Mouse (Mus musculus): ENCODE measurements around the gene Slc29a1. TPM values are rescaled to one million over a fixed set of nuclear protein-coding genes. Genes with fewer than 3 reads are reported as not detected.
A peak's percentile ranks its signal among the peaks of the same experiment; 100 is the strongest.

The Slc29a1 gene
- polyA plus RNA-seq, 1 experiment from 2014 or later = 40.1 TPM

DNA sequence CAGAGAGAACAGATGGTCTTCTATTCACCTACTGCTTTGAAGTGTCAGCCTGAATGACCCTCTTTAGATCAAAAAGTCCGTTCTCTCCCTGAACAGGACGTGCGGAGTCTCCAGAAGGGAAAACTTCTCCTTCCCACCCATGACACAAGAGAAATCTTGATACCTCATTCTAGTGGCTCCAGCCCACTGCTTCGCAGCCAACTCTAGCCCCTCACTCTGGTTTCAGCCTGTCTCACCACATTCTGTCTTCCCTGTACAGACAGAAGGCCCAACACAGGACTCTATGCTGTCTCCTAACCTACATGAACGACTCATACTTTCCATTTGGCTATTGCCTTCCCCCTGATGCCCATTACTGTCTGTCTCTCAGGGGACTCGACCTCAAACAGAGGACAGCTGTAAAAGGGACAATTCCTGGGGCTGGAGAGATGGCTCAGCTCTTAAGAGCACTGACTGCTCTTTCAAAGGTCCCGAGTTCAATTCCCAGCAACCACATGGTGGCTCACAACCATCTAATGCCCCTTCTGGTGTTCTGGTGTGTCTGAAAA lies 48.1 kb downstream of the Slc29a1 start:
- no peak for ATAC-seq (ENCODE audit: low read depth)
- no peak overlapping the region for H3K27ac ChIP-seq (replicated peaks)
- peaks cover 45% of the 10 kb centered on the region for H3K4me1 ChIP-seq (replicated peaks)
- H3K9me3 ChIP-seq = no peaks in the 10 kb centered on the region
- 33% methylated on average over 7 of the region's 7 CpGs for WGBS
- no peak overlapping the region for H3K4me3 ChIP-seq
- no peak overlapping the region for H3K4me2 ChIP-seq
- no peak overlapping the region for H3K9ac ChIP-seq
- peaks cover 7% of the 10 kb centered on the region for H3K36me3 ChIP-seq
- H3K27me3 ChIP-seq = peaks cover 36% of the 10 kb centered on the region

DNA sequence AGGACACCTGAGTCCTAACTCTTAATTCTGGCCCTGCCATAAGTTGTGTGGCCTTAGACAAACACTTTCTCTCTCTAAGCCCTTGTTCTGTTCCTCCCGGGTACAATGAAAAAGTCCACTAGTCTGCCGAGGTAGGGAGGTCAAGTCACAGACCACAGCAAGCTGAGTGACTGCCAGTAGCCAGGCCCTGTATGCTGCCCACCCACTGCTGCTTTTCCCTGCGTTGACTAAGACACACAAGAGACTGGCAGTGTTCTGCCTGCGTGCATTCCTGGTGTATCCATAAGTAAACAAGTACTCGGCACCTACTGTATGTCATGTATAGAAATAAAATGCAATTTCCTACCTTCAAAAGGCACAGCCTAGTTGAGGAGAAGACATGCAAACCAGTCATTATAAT lies 49.2 kb downstream of the Slc29a1 start:
- Histone ChIP-seq H3K4me2 (peak overlapping the region; percentile 66), H3K9ac (peak overlapping the region; percentile 97; the same call in 1 of the 2 replicates), H3K9me3 (no peaks in the 10 kb centered on the region), H3K4me1 (replicated peaks) (peaks cover 47% of the 10 kb centered on the region), H3K36me3 (peaks cover 12% of the 10 kb centered on the region), H3K4me3 (peak overlapping the region; percentile 76), H3K27ac (replicated peaks) (no peak overlapping the region), H3K27me3 (peaks cover 46% of the 10 kb centered on the region)
- no peak for ATAC-seq (ENCODE audit: low read depth)
- WGBS = 31% methylated on average over 5 of the region's 5 CpGs

DNA sequence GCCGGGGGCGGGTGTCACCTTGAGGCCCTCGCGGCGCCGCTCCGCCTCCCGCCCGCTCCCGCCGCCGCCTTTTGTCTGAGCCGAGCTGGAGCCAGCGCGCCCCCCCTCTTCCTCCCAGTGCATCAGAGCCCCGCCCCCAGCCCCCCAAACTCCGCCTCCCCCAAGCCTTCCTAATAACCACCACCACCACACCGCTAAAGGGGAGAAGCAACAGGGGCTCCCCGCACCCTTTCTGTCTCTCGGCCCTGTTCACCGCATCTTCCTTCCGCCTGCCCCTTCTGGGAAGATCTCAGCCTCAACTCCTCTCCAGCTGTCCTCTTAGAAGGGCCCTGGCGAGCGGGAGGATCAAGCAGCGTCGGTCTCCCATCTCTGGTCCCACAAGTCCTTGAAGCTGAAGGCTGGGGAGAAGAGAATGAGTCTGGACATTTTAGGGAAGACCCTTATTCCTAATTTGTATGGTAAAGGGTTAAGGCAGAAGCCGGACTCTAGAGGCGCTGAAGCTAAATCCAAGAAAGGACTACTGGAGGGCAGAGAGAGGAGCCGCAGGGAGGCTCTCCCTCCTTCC lies 49.7 kb downstream of the Slc29a1 start, which contains the start of gene Tmem151b:
TSS of gene Tmem151b (minus strand) at position 61 of the 565 bp plus-strand sequence.
- 1% methylated on average over 17 of the region's 29 CpGs for WGBS
- peak within 1 kb of the TSS; percentile 97 for H3K9ac ChIP-seq
- H3K27me3 ChIP-seq = peaks cover 51% of the 10 kb centered on the region
- peaks cover 18% of the 10 kb centered on the region for H3K36me3 ChIP-seq
- H3K4me1 ChIP-seq (replicated peaks) = peaks cover 52% of the 10 kb centered on the region
- peak within 1 kb of the TSS; percentile 76 for H3K4me3 ChIP-seq
- H3K27ac ChIP-seq (replicated peaks) = peak within 1 kb of the TSS; percentile 93
- H3K9me3 ChIP-seq = no peaks in the 10 kb centered on the region
- peak within 1 kb of the TSS; percentile 66 for H3K4me2 ChIP-seq
- peak; percentile 48 for ATAC-seq (ENCODE audit: low read depth)

DNA sequence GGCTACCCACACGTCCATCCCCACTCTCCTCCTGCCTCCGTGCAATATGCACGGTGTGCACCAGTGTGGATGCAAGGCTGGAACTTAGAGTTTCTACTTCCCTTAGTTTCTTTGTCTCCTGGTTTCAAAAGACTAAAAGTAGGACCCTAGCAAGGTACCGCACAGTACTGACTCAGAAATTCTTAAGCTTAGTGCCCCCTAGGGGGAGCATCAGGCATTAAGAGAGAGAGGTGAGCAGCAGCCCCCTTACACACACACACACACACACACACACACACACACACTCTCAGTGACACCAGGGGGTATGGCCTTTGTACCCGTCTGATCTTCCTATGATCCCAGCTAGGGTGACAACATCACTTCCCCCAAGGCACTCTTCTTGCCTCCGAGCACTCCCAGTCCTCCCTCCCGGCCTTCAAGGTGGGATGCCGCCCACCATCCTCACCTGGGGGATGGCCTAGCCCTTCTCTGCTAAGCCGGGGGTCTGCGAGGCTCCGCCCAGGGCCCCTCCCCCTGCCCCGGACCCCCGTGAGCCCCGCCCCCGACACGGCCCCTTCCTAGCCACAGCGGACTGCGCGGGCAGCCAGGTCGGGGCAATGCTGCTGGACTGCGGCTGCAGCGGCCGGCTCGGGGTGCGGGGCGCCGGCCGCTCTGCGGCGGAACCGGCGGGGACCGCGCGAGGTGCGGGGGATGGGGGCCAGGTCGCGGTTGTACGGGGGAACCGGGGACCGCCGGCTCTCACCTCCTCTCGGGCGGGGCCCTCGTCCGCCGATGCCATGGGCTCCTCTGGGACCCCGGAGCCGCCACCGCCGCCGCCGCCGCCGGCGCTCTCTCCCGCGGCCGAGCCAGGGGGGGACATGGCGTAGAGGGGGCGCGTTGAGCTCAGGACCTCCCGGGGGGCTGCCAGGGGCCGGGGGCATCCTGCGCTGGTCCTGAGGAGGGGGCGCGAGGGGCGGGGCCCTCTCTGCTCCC lies 50.6 kb downstream of the Slc29a1 start:
- Histone ChIP-seq H3K4me1 (replicated peaks) (peaks cover 61% of the 10 kb centered on the region), H3K4me2 (peak overlapping the region; percentile 66), H3K4me3 (peak overlapping the region; percentile 76), H3K27ac (replicated peaks) (peak overlapping the region; percentile 93), H3K9me3 (no peaks in the 10 kb centered on the region), H3K27me3 (peaks cover 60% of the 10 kb centered on the region), H3K9ac (peak overlapping the region; percentile 97), H3K36me3 (peaks cover 26% of the 10 kb centered on the region)
- 3% methylated on average over 36 of the region's 68 CpGs for WGBS
- ATAC-seq (ENCODE audit: low read depth) = peak; percentile 61

DNA sequence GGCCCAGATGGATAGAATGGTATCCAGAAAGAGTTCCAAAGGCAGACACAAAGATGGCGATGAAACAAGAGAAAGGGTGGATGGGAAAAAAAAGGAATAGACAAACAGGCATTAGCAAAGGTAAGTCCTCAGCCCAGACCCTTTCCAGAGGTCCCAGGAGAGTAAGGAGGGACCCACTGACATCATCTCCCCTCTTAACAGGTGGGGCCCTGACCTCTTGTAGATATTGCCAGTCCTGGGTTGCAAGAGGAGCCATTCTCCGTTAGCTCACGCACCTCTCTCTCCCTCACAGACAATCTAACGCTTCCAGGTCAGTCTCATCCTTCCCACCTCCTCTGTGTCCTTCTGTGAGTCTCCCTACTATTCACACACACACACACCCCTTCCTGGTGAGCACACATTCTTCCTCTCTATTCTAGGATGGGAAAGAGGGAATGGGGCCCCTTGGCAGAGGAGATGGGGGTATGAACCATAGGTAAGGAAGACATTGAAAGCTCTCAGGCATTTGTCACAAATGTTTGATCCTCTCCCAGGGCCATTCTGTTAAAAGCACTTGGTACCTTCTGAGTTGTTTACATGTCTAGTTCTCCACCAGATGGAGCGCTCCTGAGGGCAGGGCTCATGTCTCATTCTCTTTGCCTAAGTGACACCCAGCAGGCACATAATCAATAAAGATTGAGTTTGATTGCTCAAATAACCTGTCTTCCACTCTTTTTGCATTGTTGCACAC lies 51.8 kb downstream of the Slc29a1 start:
- peaks cover 68% of the 10 kb centered on the region for H3K27me3 ChIP-seq
- H3K4me1 ChIP-seq (replicated peaks) = peaks cover 65% of the 10 kb centered on the region
- no peak for ATAC-seq (ENCODE audit: low read depth)
- WGBS = 75% methylated on average over 5 of the region's 5 CpGs
- no peaks in the 10 kb centered on the region for H3K9me3 ChIP-seq
- H3K36me3 ChIP-seq = peaks cover 30% of the 10 kb centered on the region
- H3K4me2 ChIP-seq = peak overlapping the region; percentile 66
- H3K4me3 ChIP-seq = peak overlapping the region; percentile 76
- H3K9ac ChIP-seq = 0 out of 2 replicates have a peak overlapping the region, but pooled peaks have one; percentile 97
- H3K27ac ChIP-seq (replicated peaks) = no peak overlapping the region

DNA sequence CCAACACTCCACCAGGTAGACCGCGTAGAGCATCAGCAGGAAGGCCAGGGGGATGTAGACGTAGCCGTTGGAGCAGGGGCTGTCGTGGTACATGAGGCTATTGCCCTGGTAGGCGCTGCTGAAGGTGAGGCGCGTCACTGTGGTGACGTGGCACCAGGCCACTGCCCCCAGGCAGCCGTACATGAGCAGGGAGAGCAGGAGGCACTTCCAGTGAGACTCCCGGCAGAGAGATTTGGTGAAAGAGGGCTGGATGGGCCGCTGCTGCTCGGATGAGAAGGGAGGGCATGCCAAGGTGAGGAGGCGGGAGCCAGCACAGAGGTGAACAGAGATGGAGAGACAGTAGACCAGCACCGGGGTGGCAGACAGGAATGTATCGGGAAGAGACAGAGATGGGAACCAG lies 52.5 kb downstream of the Slc29a1 start:
- peaks cover 63% of the 10 kb centered on the region for H3K4me1 ChIP-seq (replicated peaks)
- no peak overlapping the region for H3K4me3 ChIP-seq
- ATAC-seq (ENCODE audit: low read depth) = no peak
- H3K27me3 ChIP-seq = peaks cover 68% of the 10 kb centered on the region
- no peak overlapping the region for H3K4me2 ChIP-seq
- H3K36me3 ChIP-seq = peaks cover 30% of the 10 kb centered on the region
- H3K27ac ChIP-seq (replicated peaks) = no peak overlapping the region
- H3K9me3 ChIP-seq = no peaks in the 10 kb centered on the region
- H3K9ac ChIP-seq = 0 out of 2 replicates have a peak overlapping the region, but pooled peaks have one; percentile 4
- WGBS = 73% methylated on average over 16 of the region's 16 CpGs

DNA sequence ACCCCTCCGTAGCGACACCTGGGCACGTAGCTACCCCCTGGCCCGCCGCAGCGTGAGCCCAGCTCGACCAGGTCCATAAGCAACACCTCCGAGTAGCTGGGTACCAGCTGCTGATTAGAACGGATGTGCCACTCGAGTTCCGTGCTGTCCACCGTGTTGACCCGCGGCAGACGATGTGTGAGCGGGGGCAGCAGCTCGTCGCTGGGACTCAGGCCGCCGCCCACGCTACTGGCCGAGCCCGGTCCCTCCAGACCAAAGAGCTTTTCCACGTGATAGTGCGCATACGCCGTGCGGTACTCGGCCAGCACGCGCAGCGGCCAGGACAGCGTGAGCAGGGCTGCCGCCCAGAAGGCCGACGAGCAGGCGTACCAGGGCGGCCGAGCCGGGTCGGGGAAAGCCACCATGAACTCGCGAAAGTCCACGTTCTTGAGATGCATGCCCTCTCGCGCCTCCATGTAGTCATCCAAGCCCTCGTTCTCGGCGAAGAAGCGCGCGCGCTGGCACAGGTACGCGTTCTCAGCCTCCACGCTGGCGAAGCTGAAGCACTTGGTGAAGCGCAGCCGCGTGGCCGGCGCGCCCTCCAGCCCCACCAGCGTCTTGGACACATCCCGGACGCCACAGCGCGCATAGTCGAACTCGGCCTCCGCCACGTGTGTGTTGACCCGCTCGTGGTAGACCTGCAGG lies 54.0 kb downstream of the Slc29a1 start:
- Histone ChIP-seq H3K27me3 (peaks cover 65% of the 10 kb centered on the region), H3K4me2 (peak overlapping the region; percentile 44)

DNA sequence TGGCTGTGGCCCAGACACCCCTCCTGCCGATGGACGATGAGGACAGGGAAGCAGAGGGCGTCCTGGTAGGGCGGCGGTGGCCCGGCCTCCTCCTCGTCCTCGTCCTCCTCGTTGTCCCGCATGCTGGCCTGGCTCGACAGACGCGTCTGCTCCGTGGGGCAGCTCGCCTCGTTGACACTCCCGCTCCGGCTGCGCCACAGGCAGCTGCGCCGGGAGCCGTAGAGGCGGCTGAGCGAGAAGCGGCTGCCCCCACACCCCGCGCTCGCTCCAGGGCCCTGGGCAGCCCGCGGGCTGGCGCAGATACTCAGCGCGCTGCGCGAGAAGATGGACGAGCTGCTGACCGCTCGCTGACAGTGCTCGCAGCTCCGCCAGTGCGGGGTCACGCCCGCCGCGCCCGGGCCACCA lies 54.5 kb downstream of the Slc29a1 start:
- Histone ChIP-seq H3K4me1 (replicated peaks) (peaks cover 52% of the 10 kb centered on the region), H3K27me3 (peaks cover 62% of the 10 kb centered on the region), H3K9me3 (no peaks in the 10 kb centered on the region), H3K27ac (replicated peaks) (no peak overlapping the region), H3K36me3 (peaks cover 30% of the 10 kb centered on the region), H3K4me3 (peak overlapping the region; percentile 21), H3K9ac (peak overlapping the region; percentile 52), H3K4me2 (peak overlapping the region; percentile 44)
- no peak for ATAC-seq (ENCODE audit: low read depth)
- 2% methylated on average over 43 of the region's 46 CpGs for WGBS

More for the DNA sequence above, 54.0 kb downstream of the Slc29a1 start:
- peaks cover 57% of the 10 kb centered on the region for H3K4me1 ChIP-seq (replicated peaks)
- WGBS = 7% methylated on average over 74 of the region's 74 CpGs
- H3K9ac ChIP-seq = peak overlapping the region; percentile 52
- H3K4me3 ChIP-seq = peak overlapping the region; percentile 21
- ATAC-seq (ENCODE audit: low read depth) = no peak
- no peak overlapping the region for H3K27ac ChIP-seq (replicated peaks)
- no peaks in the 10 kb centered on the region for H3K9me3 ChIP-seq
- H3K36me3 ChIP-seq = peaks cover 30% of the 10 kb centered on the region

DNA sequence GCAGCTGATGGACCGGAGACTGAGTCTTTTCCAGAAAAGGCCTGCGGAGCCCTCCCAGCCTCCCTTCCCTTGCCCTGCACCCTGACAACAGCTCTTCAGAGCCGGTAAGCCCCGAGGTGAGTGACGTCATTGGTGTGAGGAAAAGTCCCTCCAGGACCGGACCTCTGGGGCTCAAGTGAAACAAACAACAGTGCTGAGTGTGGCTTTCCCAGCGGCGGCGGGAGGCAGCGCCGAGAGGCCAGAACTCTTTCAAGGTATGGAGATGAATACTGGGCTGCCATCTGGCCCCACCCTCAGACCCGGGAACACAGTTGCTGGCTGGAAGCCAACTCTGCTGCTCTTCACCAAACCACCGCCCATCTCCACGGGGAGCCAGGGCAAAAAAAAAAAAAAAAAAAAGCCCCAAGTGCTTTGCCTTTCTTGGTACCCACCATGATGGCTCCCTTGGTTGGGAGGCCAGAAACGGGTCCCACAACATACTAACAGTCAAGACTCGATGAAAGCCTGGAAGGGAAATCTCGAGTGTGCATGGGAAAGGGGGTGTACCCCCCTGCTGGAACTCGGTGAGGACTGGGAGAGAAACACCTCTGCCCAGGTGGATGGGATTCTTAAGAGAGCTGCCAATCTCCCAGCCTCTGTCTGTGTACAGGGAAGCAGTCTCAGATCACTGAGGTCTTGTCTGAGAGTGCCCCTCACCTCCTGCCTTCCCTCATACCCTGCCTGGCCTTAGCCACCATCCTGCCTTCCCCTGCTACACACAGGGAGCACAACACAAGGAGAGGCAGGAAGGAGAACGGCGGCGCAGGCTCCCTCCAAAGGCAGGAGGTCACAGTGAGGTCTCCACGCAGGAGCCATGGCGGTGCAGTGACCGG lies 55.2 kb downstream of the Slc29a1 start:
- Histone ChIP-seq H3K4me3 (0 out of 2 replicates have a peak overlapping the region, but pooled peaks have one; percentile 21), H3K4me2 (peak overlapping the region; percentile 44), H3K27ac (replicated peaks) (no peak overlapping the region), H3K36me3 (peaks cover 30% of the 10 kb centered on the region), H3K9ac (peak overlapping the region; percentile 52), H3K27me3 (peaks cover 69% of the 10 kb centered on the region), H3K4me1 (replicated peaks) (peaks cover 49% of the 10 kb centered on the region), H3K9me3 (no peaks in the 10 kb centered on the region)
- ATAC-seq (ENCODE audit: low read depth) = no peak
- WGBS = 8% methylated on average over 24 of the region's 24 CpGs

DNA sequence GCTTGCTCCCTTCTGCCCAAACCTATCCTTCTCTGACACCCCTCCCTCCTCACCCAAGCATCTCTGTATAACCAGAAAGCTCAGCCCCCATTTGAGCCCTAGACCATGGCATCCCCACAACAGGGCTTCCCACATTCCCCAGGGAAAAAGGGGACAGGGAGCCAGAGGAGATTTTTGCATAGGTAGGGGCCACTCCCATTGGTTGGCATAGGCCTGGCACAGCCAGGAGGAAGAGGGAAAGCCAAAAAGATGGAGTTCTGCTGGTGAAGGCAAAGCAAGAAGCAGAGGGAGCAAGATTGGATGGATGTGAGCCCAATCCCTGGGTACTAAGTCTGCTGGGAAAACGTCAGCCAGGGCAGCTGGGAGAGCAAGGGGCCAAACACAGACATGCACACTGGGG lies 56.3 kb downstream of the Slc29a1 start:
- H3K4me3 ChIP-seq = no peak overlapping the region
- ATAC-seq (ENCODE audit: low read depth) = no peak
- no peaks in the 10 kb centered on the region for H3K9me3 ChIP-seq
- peaks cover 30% of the 10 kb centered on the region for H3K36me3 ChIP-seq
- H3K4me2 ChIP-seq = no peak overlapping the region
- H3K9ac ChIP-seq = no peak overlapping the region
- peaks cover 41% of the 10 kb centered on the region for H3K4me1 ChIP-seq (replicated peaks)
- WGBS = 56% methylated on average over 1 of the region's 1 CpGs
- H3K27ac ChIP-seq (replicated peaks) = no peak overlapping the region
- peaks cover 77% of the 10 kb centered on the region for H3K27me3 ChIP-seq

Measured in neural tube, embryonic 13.5 days (tissue).